11 mouse cellular contexts compared by ENCODE assay signal in genomic region chr19:40511100-40511439, GRCm38 (mm10). TPM values are rescaled to one million over a fixed set of nuclear protein-coding genes. Genes with fewer than 3 reads are reported as not detected.
DNase-seq lines count a peak whose midpoint lies in the region; ATAC-seq and TF ChIP-seq lines count a peak whose summit lies in the region.
"Had no signal": no experiment of that assay in that cellular context is flagged by ENCODE, and none has a peak within 500 bp of the region (broad histone marks: within the 10 kb centered on the region; RNA-seq: fewer than 3 reads in every experiment).

No protein-coding gene starts in this region.

- TF ChIP-seq CTCF in gastrocnemius, adult 2 months (IDR thresholded peaks at IDR 0.05), result no peak

- intact Hi-C loops in gastrocnemius, adult 2 months (cut with DNase I), result loop anchor here (5.0 to 10.0 kb wide), 3 partner anchors 34 to 116 kb away; no protein-coding TSS in a partner anchor
- intact Hi-C loops in gastrocnemius, postnatal 14 days (cut with DNase I; ENCODE audit: low total_unique reads), result loop anchor here (10.0 kb wide), 1 partner anchor 76 kb away; no protein-coding TSS in a partner anchor

- H3K27ac ChIP-seq in gastrocnemius, adult 2 months, result peak overlapping the region; percentile 95; the same call in 1 of the 2 replicates
- no peak overlapping the region for H3K27ac ChIP-seq in lung, embryonic 16.5 days (ENCODE audit: low read length)
- no peak overlapping the region for H3K27ac ChIP-seq in limb, embryonic 13.5 days
- H3K27ac ChIP-seq in stomach, embryonic 15.5 days, result no peak overlapping the region
- H3K27ac ChIP-seq: kidney, embryonic 15.5 days had no signal

- no peak overlapping the region; the same call in none of the 2 replicates for H3K4me3 ChIP-seq in gastrocnemius, adult 2 months
- no peak overlapping the region for H3K4me3 ChIP-seq in lung, embryonic 16.5 days (ENCODE audit: low read length)
- peak overlapping the region; percentile 82; the same call in 1 of the 2 replicates for H3K4me3 ChIP-seq in limb, embryonic 13.5 days
- H3K4me3 ChIP-seq in stomach, embryonic 15.5 days (replicated peaks), result peak overlapping the region; percentile 12; the same call in 1 of the 2 replicates

- no peaks in the 10 kb centered on the region for H3K36me3 ChIP-seq in lung, embryonic 16.5 days (ENCODE audit: control insufficient read depth, insufficient read depth, low read length)
- no peaks in the 10 kb centered on the region for H3K36me3 ChIP-seq in limb, embryonic 13.5 days
- H3K36me3 ChIP-seq in stomach, embryonic 15.5 days, result no peaks in the 10 kb centered on the region
- H3K36me3 ChIP-seq: kidney, embryonic 15.5 days had no signal

- no peak for ATAC-seq in lung, embryonic 16.5 days (ENCODE audit: low read depth)
- no peak for ATAC-seq in limb, embryonic 13.5 days (ENCODE audit: low FRiP score, low read depth)
- ATAC-seq in stomach, embryonic 15.5 days (ENCODE audit: insufficient read depth, low FRiP score, low read depth), result no peak
- ATAC-seq: activated CD4-positive, CD25-positive, alpha-beta regulatory T cell, adult 4 months had no signal

- no peaks in the 10 kb centered on the region for H3K27me3 ChIP-seq in lung, embryonic 16.5 days (ENCODE audit: control insufficient read depth, insufficient read depth, low read depth, low read length)
- no peaks in the 10 kb centered on the region for H3K27me3 ChIP-seq in limb, embryonic 13.5 days
- no peaks in the 10 kb centered on the region for H3K27me3 ChIP-seq in stomach, embryonic 15.5 days (replicated peaks)
- H3K27me3 ChIP-seq: kidney, embryonic 15.5 days had no signal

- H3K9ac ChIP-seq in lung, embryonic 16.5 days (ENCODE audit: low read length), result peak overlapping the region; percentile 1; the same call in 1 of the 2 replicates
- 0 out of 2 replicates have a peak overlapping the region, but pooled peaks have one; percentile 19 for H3K9ac ChIP-seq in limb, embryonic 13.5 days
- no peak overlapping the region for H3K9ac ChIP-seq in stomach, embryonic 15.5 days
- H3K9ac ChIP-seq: kidney, embryonic 15.5 days had no signal

- WGBS in lung, embryonic 16.5 days, result 38% methylated on average over 8 of the region's 8 CpGs
- 64% methylated on average over 8 of the region's 8 CpGs for WGBS in limb, embryonic 13.5 days
- 62% methylated on average over 8 of the region's 8 CpGs for WGBS in stomach, embryonic 15.5 days

- H3K4me2 ChIP-seq in lung, embryonic 16.5 days (ENCODE audit: low read depth, low read length), result peak overlapping the region; percentile 96
- H3K4me2 ChIP-seq in limb, embryonic 13.5 days (replicated peaks), result peak overlapping the region; percentile 91
- peak overlapping the region; percentile 84; the same call in 1 of the 2 replicates for H3K4me2 ChIP-seq in stomach, embryonic 15.5 days

- H3K4me1 ChIP-seq in lung, embryonic 16.5 days (replicated peaks; ENCODE audit: control insufficient read depth, insufficient read depth, low read length), result peaks cover 25% of the 10 kb centered on the region
- peaks cover 30% of the 10 kb centered on the region for H3K4me1 ChIP-seq in limb, embryonic 13.5 days
- peaks cover 11% of the 10 kb centered on the region for H3K4me1 ChIP-seq in stomach, embryonic 15.5 days

- DNase-seq in gastrocnemius, adult 2 months, result no peak
- no peak for DNase-seq in gastrocnemius, postnatal 14 days
- no peak for DNase-seq in lung, postnatal 25 days (ENCODE audit: low spot score)
- DNase-seq in gastrocnemius, adult 8-10 months (ENCODE audit: low spot score in 2 of 2), result no peak
- DNase-seq in kidney, postnatal 36 days, result no peak
- DNase-seq: embryo, embryonic 11 days had no signal

- peaks cover 4% of the 10 kb centered on the region; the same call in 1 of the 2 replicates for H3K9me3 ChIP-seq in lung, embryonic 16.5 days (ENCODE audit: control insufficient read depth, low read length)
- no peaks in the 10 kb centered on the region for H3K9me3 ChIP-seq in limb, embryonic 13.5 days
- no peaks in the 10 kb centered on the region for H3K9me3 ChIP-seq in stomach, embryonic 15.5 days
- H3K9me3 ChIP-seq: kidney, embryonic 15.5 days had no signal

RNA-seq across cellular contexts. Expression of gene Sorbs1, which starts 2.5 kb away (rescaled TPM):
- total RNA-seq in gastrocnemius, adult 2 months (2021), result 100 to 1,000 TPM; 158 to 227 TPM
- 100 to 1,000 TPM in 1 of 2 experiments, 10 to 100 TPM in 1; 59.4 to 109 TPM for total RNA-seq in gastrocnemius, postnatal 14 days (2021)
- polyA plus RNA-seq in lung, embryonic 16.5 days (2015; fragmentation: Nextera tagmentation; extraction: Ambion mirVana), result 45.9 and 51.5 TPM in 2 replicates
- polyA plus RNA-seq in limb, embryonic 13.5 days (2015; fragmentation: Nextera tagmentation; extraction: Ambion mirVana), result 52.2 and 54.7 TPM in 2 replicates
- polyA plus RNA-seq in stomach, embryonic 15.5 days (2015; fragmentation: Nextera tagmentation; extraction: Ambion mirVana), result 78.2 and 81.0 TPM in 2 replicates
- 100 to 1,000 TPM; 169 to 173 (median 171) TPM for total RNA-seq in gastrocnemius, adult 8-10 months (2022)

Comparison
In these comparisons a context has a peak if more than half of its experiments do, and no peak if none do; other contexts are left out.
1. H3K4me3 ChIP-seq: peak in limb, embryonic 13.5 days (single experiment) and stomach, embryonic 15.5 days (single experiment); none in gastrocnemius, adult 2 months (single experiment) and lung, embryonic 16.5 days (single experiment).
2. Peak in every context shown above with its lines, with median percentiles within 50 percentile points of each other: H3K4me2 ChIP-seq.